Mouse (Mus musculus) monocyte, adult 5-6 weeks (primary cell): Measurements from ENCODE around the gene Adgre4. TPM values are rescaled to one million over a fixed set of nuclear protein-coding genes. Genes with fewer than 3 reads are reported as not detected.

Source experiments
- ATAC-seq: fragments of 153-309, 156-312 bp; replicated peaks from 2 replicates; pipeline ENCODE4 v1.8.0; 2017; ENCODE audit warnings: mild to moderate bottlenecking; ENCODE audit not compliant: low TSS enrichment, insufficient number of reproducible peaks, severe bottlenecking, poor library complexity, low FRiP score
- total RNA-seq: library from RNA; stranded (forward); fragments of 200-1000, 200-491, 200-594 nt; gene quantifications from 3 replicates; pipeline ENCODE4 v1.2.3, GENCODE M21; 2017

The Adgre4 gene
- total RNA-seq, 1 experiment from 2014 or later = 747 TPM

DNA sequence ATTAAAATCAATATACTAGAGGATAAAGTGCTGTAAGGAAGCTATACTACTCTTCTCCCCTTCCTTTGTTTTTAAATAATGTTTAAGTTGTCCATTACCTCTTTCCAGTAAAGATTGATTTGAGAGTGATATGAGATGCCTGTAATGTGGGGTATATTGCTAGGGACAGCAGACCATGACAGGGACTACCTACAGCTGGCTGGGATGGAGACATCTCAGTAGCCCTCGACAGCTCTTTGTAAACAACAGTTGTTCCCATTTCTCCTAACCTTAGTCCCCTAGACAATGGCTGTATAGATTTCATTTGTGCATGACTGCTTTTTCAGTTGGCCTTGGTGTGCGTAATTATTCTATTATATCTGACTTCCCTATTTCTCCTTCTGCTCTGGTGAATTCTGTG lies 153.3 kb downstream of the Adgre4 start:
- no peak for ATAC-seq

Other genes with a start within 250 kb of the Adgre4 start
- gene Vmn2r118, start 124.8 kb upstream of the Adgre4 start, total RNA-seq = not detected in 3 replicates
- gene Pot1b, start 37.4 kb upstream of the Adgre4 start, total RNA-seq = 322 to 362 TPM (median 361 TPM) in 3 replicates
- gene Zfp119a, start 128.9 kb downstream of the Adgre4 start, total RNA-seq = 6.6 to 9.9 TPM (median 7.0 TPM) in 3 replicates
- gene Zfp959, start 142.1 kb downstream of the Adgre4 start, total RNA-seq = 19.0 to 38.3 TPM (median 29.2 TPM) in 3 replicates
- 8.4 to 18.6 TPM (median 15.6 TPM) in 3 replicates for gene Zfp119b, start 199.5 kb downstream of the Adgre4 start, total RNA-seq
- 22.4 to 32.2 TPM (median 26.5 TPM) in 3 replicates for gene Ebi3, start 202.7 kb downstream of the Adgre4 start, total RNA-seq
- gene Yju2, start 209.1 kb downstream of the Adgre4 start, total RNA-seq = 14.7 to 16.4 TPM (median 16.4 TPM) in 3 replicates
- not detected in 3 replicates for gene Shd, start 220.5 kb downstream of the Adgre4 start, total RNA-seq
- not detected in 3 replicates for gene Fsd1, start 236.5 kb downstream of the Adgre4 start, total RNA-seq